Mouse (Mus musculus) ovary, postnatal 14 days (tissue): Measurements from ENCODE around the gene Evpl.

Experiments
- DNase-seq: peaks from one replicate; pipeline ENCODE4 v3.0.0; 2022; ENCODE audit warnings: low spot score

Evpl gene

DNA sequence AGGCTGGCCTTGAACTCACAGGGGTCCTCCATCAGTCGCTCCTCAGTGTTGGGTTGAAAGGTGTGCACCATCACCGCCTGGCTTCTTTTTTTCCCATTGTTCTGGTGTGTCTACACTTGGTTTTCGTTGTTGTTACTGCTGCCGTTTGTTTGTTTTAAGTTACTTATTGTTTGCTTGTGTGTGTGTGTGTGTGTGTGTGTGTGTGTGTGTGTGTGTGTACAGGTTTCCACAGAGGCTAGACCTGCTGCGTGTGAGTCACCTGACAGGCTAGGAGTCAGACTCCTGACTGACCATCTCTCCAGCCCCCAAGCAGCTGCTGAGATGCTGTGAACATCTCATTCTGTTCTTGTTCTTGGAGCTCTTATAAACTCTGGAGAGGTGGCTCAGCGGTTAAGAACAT, 25.0 kb downstream of the Evpl start:
- DNase-seq = no peak

GRCm38 (mm10) chr11:116210696-116211095, 27.2 kb downstream of the Evpl start:
- no peak for DNase-seq

DNA sequence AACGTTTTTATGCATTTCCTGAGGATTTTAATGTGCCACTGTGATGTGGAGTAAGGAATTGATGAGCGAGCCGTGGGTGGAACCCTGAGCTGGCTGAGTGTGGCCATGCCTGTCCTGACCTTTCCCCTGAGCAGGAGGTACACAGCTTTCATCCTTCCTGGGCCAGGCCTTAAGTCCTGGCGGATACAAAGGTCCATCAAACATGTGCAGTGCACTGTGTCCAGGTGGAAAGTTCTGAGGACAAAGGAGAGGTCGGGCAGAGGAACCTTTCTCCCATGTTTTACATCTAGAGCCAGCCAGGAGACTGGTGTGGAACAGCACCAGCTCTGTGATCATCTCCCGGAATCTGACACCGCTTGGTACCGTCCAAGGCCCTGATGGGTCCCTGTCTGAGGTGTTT, 28.6 kb downstream of the Evpl start:
- DNase-seq = no peak

GRCm38 (mm10) chr11:116208660-116209059, 29.2 kb downstream of the Evpl start:
- no peak for DNase-seq

- no peak for DNase-seq
Measured at GRCm38 (mm10) chr11:116206678-116207077, 31.2 kb downstream of the Evpl start.

GRCm38 (mm10) chr11:116203150-116203549, 34.7 kb downstream of the Evpl start:
- DNase-seq = no peak

DNA sequence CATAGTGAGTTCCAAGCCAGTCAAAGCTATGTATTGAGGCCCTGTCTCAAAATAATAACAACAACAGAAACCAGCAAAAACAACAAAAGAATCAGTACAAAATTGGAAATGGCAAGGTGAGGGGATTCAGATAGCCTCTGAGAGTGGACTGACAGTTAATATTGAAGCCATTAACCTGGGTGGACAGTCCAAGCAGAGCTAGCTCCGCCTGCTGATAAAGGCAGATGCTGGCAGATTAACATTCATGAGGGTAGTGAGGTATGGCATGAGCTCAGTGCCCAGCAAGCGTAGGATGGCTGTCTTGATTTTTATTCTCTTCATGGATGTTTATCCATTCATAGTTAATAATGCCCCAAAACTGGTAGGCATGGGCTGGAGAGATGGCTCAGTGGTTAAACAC, 36.7 kb downstream of the Evpl start:
- no peak for DNase-seq

GRCm38 (mm10) chr11:116198639-116199531, 39.0 kb downstream of the Evpl start, which contains the start of the genes Ten1 and Acox1:
Gene Ten1 (plus strand): TSS chr11:116198855.
Gene Acox1 (minus strand): TSS chr11:116199045.
- peak; percentile 92 for DNase-seq

- no peak for DNase-seq
Measured at GRCm38 (mm10) chr11:116198132-116198531, 39.7 kb downstream of the Evpl start.

- no peak for DNase-seq
Measured at GRCm38 (mm10) chr11:116197584-116197906, 40.3 kb downstream of the Evpl start.

DNA sequence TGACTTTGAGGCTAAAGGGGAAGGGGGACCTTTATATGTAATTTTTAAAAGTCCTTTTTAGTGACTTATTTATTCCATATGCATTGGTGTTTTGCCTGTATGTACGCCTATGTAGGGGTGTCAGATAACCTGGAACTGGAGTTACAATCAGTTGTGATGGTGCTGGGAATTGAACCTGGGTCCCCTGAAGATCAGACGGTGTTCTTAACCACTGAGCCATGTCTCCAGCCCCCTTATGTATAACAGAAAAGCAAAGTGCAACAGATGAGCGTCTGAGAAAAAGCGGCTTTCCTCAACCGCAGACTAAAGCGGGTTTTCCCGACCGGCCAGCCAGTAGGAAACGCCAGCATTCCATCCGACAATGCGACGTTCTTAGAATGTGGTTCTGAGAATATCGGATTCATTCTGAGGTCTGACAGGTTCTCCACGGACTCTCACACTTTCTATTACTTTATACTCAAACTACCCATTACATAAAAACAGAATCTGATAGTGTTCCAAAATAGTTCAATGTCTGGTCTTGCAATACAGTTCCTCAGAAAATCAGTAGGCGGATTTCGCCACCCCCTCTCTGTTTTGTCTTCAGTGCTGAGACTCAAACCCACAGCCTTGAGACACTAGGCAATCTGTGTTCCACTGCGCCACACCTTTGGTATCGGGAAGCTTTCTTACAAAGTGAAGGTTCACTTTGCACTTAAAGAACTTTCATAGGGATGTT, 40.9 kb downstream of the Evpl start:
- DNase-seq = no peak

DNA sequence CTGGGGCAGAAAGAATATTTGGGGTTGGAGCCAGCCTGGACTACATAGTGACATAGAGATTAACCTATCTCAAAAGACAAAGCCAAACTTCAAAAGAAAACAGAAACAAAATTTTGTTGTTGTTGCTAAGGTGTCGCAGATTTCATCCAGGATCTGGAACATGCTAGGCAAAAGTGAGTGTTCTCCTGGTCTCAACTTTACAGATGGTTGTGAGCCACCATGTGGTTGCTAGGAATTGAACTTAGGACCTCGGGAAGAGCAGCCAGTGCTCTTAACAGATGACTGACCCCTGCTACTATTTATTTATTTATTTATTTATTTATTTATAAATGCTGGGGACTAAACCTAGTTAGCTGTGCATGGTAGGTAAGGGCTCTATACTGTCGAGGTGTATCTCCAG, 41.5 kb downstream of the Evpl start:
- no peak for DNase-seq

DNA sequence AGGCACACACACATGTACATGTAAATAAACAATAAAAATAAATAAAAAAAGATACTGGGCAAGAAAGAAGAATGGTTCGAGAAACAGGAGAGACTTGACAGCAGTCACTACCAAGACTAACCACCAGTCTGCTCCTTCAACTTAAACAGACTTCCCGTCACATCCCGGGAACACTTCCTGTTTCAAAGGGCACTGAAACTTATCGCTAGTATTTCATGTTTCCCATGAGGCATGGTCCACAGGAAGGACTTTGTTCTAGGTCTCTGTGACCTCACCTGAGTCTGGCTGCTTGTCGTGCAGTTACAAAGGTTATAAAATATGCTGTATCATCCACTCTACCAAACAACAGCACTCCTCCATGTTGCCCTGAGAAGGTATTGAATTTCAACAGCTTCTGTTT, 42.6 kb downstream of the Evpl start:
- DNase-seq = no peak

DNA sequence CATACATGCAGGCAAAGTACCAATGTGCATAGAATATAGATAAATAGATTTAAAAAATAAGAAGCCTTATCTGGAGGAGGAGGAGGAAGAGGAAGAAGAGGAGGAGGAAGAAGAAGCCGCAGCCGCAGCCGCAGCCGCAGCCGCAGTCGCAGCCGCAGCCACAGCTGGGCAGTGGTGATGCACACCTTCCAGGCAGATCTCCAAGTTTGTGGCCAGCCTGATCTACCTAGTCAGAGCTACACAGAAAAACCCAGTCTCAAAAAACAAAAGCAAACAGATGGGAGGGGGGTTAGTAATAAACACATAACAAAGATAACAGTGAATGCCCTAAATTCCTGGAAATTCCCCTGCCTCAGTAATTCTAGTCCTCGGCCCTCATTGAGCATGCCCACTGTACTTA, 43.3 kb downstream of the Evpl start:
- DNase-seq = no peak

DNA sequence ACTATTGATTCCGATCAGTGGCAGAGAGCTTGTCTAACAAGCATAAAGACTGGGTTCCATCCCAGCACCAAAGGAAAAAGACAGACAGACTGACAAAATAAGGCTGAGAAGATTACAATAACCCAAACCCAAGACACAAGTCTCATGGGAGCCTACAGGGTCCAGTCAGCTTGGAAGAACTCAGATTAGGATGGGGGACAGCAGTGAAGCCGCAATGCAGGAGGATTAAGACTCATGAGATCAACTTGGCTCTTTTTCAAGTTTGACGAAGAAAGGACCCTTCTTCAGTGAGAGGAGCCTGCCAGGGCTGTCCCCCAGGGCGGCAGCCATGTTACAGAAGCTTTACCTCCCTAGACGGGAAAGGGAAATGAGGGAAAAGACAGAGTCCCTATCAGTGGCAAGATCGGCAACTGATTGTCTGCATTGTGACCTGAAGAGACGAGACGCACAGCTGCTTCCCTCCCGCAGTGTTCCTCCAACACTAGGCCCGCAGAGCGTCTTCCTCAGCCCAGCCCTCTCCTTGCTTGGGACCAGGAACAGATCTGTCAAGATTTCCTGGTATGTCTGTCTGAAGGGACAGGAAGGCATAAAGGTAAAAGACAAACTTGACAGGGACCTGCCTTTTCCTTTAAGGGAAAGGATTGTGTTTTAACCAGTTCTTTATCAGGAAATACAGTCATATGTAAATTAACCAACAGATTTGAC, 50.5 kb downstream of the Evpl start:
- DNase-seq = no peak

- DNase-seq = no peak
Measured at GRCm38 (mm10) chr11:116186360-116186759, 51.5 kb downstream of the Evpl start.

DNA sequence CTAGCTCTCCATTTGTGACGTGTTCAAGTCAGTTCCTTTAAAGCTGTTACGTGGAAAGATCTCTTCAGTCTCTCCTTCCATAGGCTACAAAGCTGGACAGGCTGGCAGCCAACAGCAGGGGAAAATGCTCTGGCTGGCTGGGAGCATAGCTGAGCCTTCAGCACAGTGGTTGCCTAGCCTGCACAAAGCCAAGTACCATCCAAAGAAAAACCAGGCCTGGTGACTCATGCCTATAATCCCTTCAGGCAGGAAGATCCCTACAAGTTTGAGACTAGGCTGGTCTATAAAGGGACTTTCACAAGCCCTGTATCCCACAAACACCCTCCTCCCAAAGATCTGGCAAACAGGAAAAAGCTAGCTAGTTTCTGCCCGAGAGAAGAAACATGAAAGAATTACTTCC, 52.0 kb downstream of the Evpl start:
- no peak for DNase-seq

DNA sequence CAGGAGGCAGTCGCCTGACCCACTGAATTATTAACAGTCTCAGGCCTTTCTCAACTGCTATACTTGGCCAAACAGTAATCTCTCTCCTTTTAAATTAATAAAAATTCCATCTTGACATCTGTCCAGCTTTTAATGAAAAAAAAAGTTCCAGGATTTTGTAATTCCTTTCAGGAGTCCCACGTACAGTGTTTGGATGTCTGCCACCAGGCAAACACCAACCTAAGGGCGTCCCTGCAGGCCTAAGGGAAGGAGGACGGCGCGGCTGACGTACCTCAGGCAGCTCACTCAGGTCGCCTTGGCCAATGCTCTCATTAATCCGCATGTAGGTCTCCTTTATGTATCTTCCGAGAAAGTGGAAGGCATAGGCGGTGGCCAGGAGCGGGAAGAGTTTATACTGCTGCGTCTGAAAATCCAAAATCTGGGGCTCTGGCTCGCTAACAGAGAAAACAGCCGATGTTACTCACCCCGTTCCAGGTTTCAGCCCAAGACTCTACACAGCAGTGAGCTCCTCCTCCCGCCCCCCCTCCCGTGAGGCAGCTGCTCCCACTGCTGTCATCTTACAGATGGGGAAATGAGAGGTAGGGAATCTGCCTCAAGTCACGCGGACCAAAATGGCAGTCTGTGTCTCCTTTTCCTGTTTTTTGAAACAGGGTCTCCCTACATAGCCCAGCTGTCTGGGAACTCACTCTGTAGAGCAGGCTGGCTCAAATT, 59.3 kb downstream of the Evpl start:
- no peak for DNase-seq

GRCm38 (mm10) chr11:116176010-116176409, 61.9 kb downstream of the Evpl start:
- no peak for DNase-seq

GRCm38 (mm10) chr11:116174775-116175448, 63.0 kb downstream of the Evpl start:
- no peak for DNase-seq

GRCm38 (mm10) chr11:116171959-116172358, 65.9 kb downstream of the Evpl start:
- no peak for DNase-seq
